Mouse (Mus musculus): ENCODE results near the gene Rgl1. TPM values are rescaled to one million over a fixed set of nuclear protein-coding genes. Genes with fewer than 3 reads are reported as not detected.

Gene Rgl1
- polyA plus RNA-seq, 1 experiment from 2014 or later: 23.6 TPM

DNA sequence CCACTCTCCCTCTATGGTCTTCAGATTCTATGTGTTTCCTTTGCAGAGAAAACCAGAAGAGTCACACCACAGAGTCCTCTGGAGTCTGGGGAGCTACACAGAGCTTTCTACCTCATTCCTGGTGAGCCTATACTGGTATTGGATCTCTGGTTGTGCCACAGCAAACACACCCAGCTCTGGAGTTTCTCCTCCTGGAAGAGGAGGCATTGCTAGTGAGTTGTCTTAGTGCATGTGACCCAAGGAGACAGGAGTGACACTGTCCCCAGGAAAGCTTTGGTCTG is 149.4 kb downstream of the Rgl1 start:
- H3K4me1 ChIP-seq (replicated peaks; ENCODE audit: control insufficient read depth, insufficient read depth, low read length): no peaks in the 10 kb centered on the region
- ATAC-seq: no peak

GRCm38 (mm10) chr1:152615987-152616776 is 150.0 kb downstream of the Rgl1 start:
- no peaks in the 10 kb centered on the region for H3K9me3 ChIP-seq (ENCODE audit: control insufficient read depth, low read length)
- H3K4me1 ChIP-seq (replicated peaks; ENCODE audit: control insufficient read depth, insufficient read depth, low read length): no peaks in the 10 kb centered on the region
- no peaks in the 10 kb centered on the region for H3K27me3 ChIP-seq (replicated peaks; ENCODE audit: control insufficient read depth, insufficient read depth, low read length)
- no peak overlapping the region for H3K9ac ChIP-seq (replicated peaks; ENCODE audit: low read depth, low read length)
- H3K4me3 ChIP-seq (replicated peaks; ENCODE audit: low read length): no peak overlapping the region
- H3K27ac ChIP-seq (ENCODE audit: low read length): no peak overlapping the region
- H3K36me3 ChIP-seq (ENCODE audit: control insufficient read depth, insufficient read depth): no peaks in the 10 kb centered on the region
- no peak for ATAC-seq
- 84% methylated on average over 10 of the region's 10 CpGs for WGBS
- H3K4me2 ChIP-seq (ENCODE audit: low read length): no peak overlapping the region

More for the DNA sequence above, 149.4 kb downstream of the Rgl1 start:
- no peak overlapping the region for H3K4me2 ChIP-seq (ENCODE audit: low read length)
- no peaks in the 10 kb centered on the region for H3K9me3 ChIP-seq (ENCODE audit: control insufficient read depth, low read length)
- no peaks in the 10 kb centered on the region for H3K36me3 ChIP-seq (ENCODE audit: control insufficient read depth, insufficient read depth)
- no peak overlapping the region for H3K4me3 ChIP-seq (replicated peaks; ENCODE audit: low read length)
- no peak overlapping the region for H3K9ac ChIP-seq (replicated peaks; ENCODE audit: low read depth, low read length)
- no peaks in the 10 kb centered on the region for H3K27me3 ChIP-seq (replicated peaks; ENCODE audit: control insufficient read depth, insufficient read depth, low read length)
- no peak overlapping the region for H3K27ac ChIP-seq (ENCODE audit: low read length)

DNA sequence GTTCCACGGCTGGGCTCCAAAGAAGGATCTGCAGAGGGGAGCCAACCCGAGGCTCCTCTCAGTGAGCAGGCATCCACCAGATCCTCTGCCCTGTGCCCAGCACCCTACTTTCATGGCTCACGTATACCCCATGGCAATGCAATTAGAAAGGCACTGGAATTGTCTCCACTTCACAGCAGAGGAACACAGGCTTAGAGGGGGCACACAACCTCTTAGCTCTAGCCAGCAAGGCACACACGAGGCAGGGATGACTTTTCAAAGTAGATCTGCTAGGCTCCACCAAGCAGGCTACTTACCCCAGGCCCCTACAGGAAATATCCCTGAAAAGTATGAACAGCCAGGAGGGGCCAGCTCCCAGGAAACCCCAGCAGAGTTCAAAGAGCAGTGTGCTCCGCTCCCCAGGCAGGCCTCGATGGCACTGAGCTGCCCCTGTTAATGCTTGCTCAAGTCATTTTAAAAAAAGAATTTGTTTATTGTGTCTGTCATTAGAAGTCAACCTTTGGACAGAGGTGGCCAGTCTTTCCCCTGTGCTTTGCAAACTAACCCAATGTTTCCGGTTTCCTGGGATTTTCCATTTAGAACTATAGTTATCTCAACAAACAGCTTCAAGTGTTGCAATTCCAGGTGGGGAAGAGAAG is 151.3 kb downstream of the Rgl1 start:
- 81% methylated on average over 7 of the region's 7 CpGs for WGBS
- Histone ChIP-seq H3K4me2 (ENCODE audit: low read length) (no peak overlapping the region), H3K4me3 (replicated peaks; ENCODE audit: low read length) (no peak overlapping the region), H3K9ac (replicated peaks; ENCODE audit: low read depth, low read length) (no peak overlapping the region), H3K4me1 (replicated peaks; ENCODE audit: control insufficient read depth, insufficient read depth, low read length) (no peaks in the 10 kb centered on the region), H3K9me3 (ENCODE audit: control insufficient read depth, low read length) (no peaks in the 10 kb centered on the region), H3K27ac (ENCODE audit: low read length) (no peak overlapping the region), H3K27me3 (replicated peaks; ENCODE audit: control insufficient read depth, insufficient read depth, low read length) (no peaks in the 10 kb centered on the region), H3K36me3 (ENCODE audit: control insufficient read depth, insufficient read depth) (no peaks in the 10 kb centered on the region)
- no peak for ATAC-seq

- 90% methylated on average over 16 of the region's 16 CpGs for WGBS
- no peak overlapping the region for H3K4me2 ChIP-seq (ENCODE audit: low read length)
- no peaks in the 10 kb centered on the region for H3K27me3 ChIP-seq (replicated peaks; ENCODE audit: control insufficient read depth, insufficient read depth, low read length)
- H3K9ac ChIP-seq (replicated peaks; ENCODE audit: low read depth, low read length): no peak overlapping the region
- ATAC-seq: no peak
- H3K4me3 ChIP-seq (replicated peaks; ENCODE audit: low read length): no peak overlapping the region
- H3K36me3 ChIP-seq (ENCODE audit: control insufficient read depth, insufficient read depth): no peaks in the 10 kb centered on the region
- no peaks in the 10 kb centered on the region for H3K9me3 ChIP-seq (ENCODE audit: control insufficient read depth, low read length)
- no peaks in the 10 kb centered on the region for H3K4me1 ChIP-seq (replicated peaks; ENCODE audit: control insufficient read depth, insufficient read depth, low read length)
- H3K27ac ChIP-seq (ENCODE audit: low read length): no peak overlapping the region
These were observed 152.8 kb downstream of the Rgl1 start for GRCm38 (mm10) chr1:152613158-152613857.

- Histone ChIP-seq H3K9ac (replicated peaks; ENCODE audit: low read depth, low read length) (no peak overlapping the region), H3K4me1 (replicated peaks; ENCODE audit: control insufficient read depth, insufficient read depth, low read length) (no peaks in the 10 kb centered on the region), H3K27me3 (replicated peaks; ENCODE audit: control insufficient read depth, insufficient read depth, low read length) (no peaks in the 10 kb centered on the region), H3K4me2 (ENCODE audit: low read length) (no peak overlapping the region), H3K9me3 (ENCODE audit: control insufficient read depth, low read length) (no peaks in the 10 kb centered on the region), H3K4me3 (replicated peaks; ENCODE audit: low read length) (no peak overlapping the region), H3K36me3 (ENCODE audit: control insufficient read depth, insufficient read depth) (no peaks in the 10 kb centered on the region), H3K27ac (ENCODE audit: low read length) (no peak overlapping the region; the same call in 1 of the 2 replicates)
- 75% methylated on average over 12 of the region's 12 CpGs for WGBS
- ATAC-seq: no peak
These were observed 153.5 kb downstream of the Rgl1 start for GRCm38 (mm10) chr1:152612535-152613157.

GRCm38 (mm10) chr1:152609547-152609946 is 156.6 kb downstream of the Rgl1 start:
- WGBS: 69% methylated on average over 10 of the region's 10 CpGs
- H3K4me2 ChIP-seq (ENCODE audit: low read length): no peak overlapping the region
- no peak overlapping the region for H3K9ac ChIP-seq (replicated peaks; ENCODE audit: low read depth, low read length)
- ATAC-seq: no peak
- H3K4me1 ChIP-seq (replicated peaks; ENCODE audit: control insufficient read depth, insufficient read depth, low read length): peaks cover 5% of the 10 kb centered on the region
- H3K4me3 ChIP-seq (replicated peaks; ENCODE audit: low read length): no peak overlapping the region
- H3K9me3 ChIP-seq (ENCODE audit: control insufficient read depth, low read length): no peaks in the 10 kb centered on the region
- H3K27ac ChIP-seq (ENCODE audit: low read length): no peak overlapping the region
- no peaks in the 10 kb centered on the region for H3K36me3 ChIP-seq (ENCODE audit: control insufficient read depth, insufficient read depth)
- no peaks in the 10 kb centered on the region for H3K27me3 ChIP-seq (replicated peaks; ENCODE audit: control insufficient read depth, insufficient read depth, low read length)

- no peak overlapping the region for H3K9ac ChIP-seq (replicated peaks; ENCODE audit: low read depth, low read length)
- no peak overlapping the region for H3K4me3 ChIP-seq (replicated peaks; ENCODE audit: low read length)
- no peaks in the 10 kb centered on the region for H3K36me3 ChIP-seq (ENCODE audit: control insufficient read depth, insufficient read depth)
- H3K9me3 ChIP-seq (ENCODE audit: control insufficient read depth, low read length): no peaks in the 10 kb centered on the region
- peaks cover 5% of the 10 kb centered on the region for H3K4me1 ChIP-seq (replicated peaks; ENCODE audit: control insufficient read depth, insufficient read depth, low read length)
- no peaks in the 10 kb centered on the region for H3K27me3 ChIP-seq (replicated peaks; ENCODE audit: control insufficient read depth, insufficient read depth, low read length)
- 89% methylated on average over 7 of the region's 7 CpGs for WGBS
- ATAC-seq: no peak
- no peak overlapping the region for H3K27ac ChIP-seq (ENCODE audit: low read length)
- no peak overlapping the region for H3K4me2 ChIP-seq (ENCODE audit: low read length)
These were observed 157.1 kb downstream of the Rgl1 start for GRCm38 (mm10) chr1:152609006-152609405.

- ATAC-seq: no peak
- Histone ChIP-seq H3K27ac (ENCODE audit: low read length) (no peak overlapping the region), H3K4me1 (replicated peaks; ENCODE audit: control insufficient read depth, insufficient read depth, low read length) (peaks cover 5% of the 10 kb centered on the region), H3K36me3 (ENCODE audit: control insufficient read depth, insufficient read depth) (no peaks in the 10 kb centered on the region), H3K4me3 (replicated peaks; ENCODE audit: low read length) (no peak overlapping the region), H3K4me2 (ENCODE audit: low read length) (no peak overlapping the region), H3K9me3 (ENCODE audit: control insufficient read depth, low read length) (no peaks in the 10 kb centered on the region), H3K9ac (replicated peaks; ENCODE audit: low read depth, low read length) (no peak overlapping the region), H3K27me3 (replicated peaks; ENCODE audit: control insufficient read depth, insufficient read depth, low read length) (no peaks in the 10 kb centered on the region)
- 75% methylated on average over 14 of the region's 14 CpGs for WGBS
These were observed 158.4 kb downstream of the Rgl1 start for GRCm38 (mm10) chr1:152607765-152608164.

DNA sequence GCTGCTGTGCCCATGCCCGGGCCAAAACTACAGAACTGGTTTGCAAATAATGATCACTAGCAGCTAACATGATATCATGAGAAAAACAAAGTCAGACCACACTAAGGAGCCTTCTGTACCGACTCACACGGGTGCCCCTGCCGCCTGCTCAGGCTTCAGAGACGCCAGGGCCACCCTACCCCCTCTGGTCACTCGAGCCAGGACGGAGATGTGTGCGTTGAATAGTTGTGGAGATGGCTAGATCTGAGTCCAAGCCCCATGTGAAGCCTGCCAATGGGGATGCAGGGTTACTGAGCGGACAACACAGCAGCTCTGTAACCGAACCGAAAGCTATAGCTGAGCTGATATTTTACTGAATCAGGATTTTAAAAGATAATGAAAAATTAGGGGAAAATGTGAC is 159.4 kb downstream of the Rgl1 start:
- Histone ChIP-seq H3K9me3 (ENCODE audit: control insufficient read depth, low read length) (no peaks in the 10 kb centered on the region), H3K4me2 (ENCODE audit: low read length) (no peak overlapping the region), H3K36me3 (ENCODE audit: control insufficient read depth, insufficient read depth) (no peaks in the 10 kb centered on the region), H3K4me3 (replicated peaks; ENCODE audit: low read length) (no peak overlapping the region), H3K27ac (ENCODE audit: low read length) (no peak overlapping the region), H3K4me1 (replicated peaks; ENCODE audit: control insufficient read depth, insufficient read depth, low read length) (peaks cover 5% of the 10 kb centered on the region), H3K9ac (replicated peaks; ENCODE audit: low read depth, low read length) (no peak overlapping the region), H3K27me3 (replicated peaks; ENCODE audit: control insufficient read depth, insufficient read depth, low read length) (no peaks in the 10 kb centered on the region)
- ATAC-seq: no peak
- 92% methylated on average over 11 of the region's 11 CpGs for WGBS

Data from forebrain, embryonic 16.5 days (tissue).